Mouse (Mus musculus) T-helper 1 cell (primary cell): ENCODE results near the gene Scml2.
"Not testable (repeated sequence)": the region's sequence is repeated elsewhere in the genome, so short reads cannot be mapped to it uniquely, and the experiment has no call there.

Experiments
- in situ Hi-C: fragments of 300-600 bp; cut with MboI, MseI; formaldehyde crosslinking; loops from one replicate; pipeline ENCODE4 v1.15.1; 2025; ENCODE audit warnings: high pct_unique_total_duplicates

Gene Scml2

GRCm38 (mm10) chrX:161116893-161117292 lies at the start of gene Scml2:
TSS of gene Scml2 (plus strand) at chrX:161117193.
- in situ Hi-C loops = not testable (repeated sequence)

DNA sequence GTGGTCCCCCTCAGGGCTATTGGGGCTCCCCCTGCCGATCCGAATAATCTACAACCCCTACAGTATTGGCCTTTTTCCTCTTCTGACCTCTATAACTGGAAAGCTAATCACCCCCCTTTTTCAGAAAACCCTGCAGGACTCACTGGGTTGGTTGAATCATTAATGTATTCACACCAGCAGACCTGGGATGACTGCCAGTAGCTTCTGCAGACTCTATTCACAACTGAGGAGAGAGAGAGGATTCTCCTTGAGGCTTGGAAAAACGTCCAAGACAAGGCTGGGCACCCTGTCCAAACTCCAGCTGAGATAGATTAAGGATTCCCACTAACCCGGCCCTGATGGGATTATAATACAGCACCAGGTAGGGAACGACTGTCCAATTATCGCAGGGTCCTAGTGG lies 41.4 kb upstream of the Scml2 start:
- in situ Hi-C loops = not testable (repeated sequence)

- in situ Hi-C loops = no loop called here
Observed at GRCm38 (mm10) chrX:161162314-161163068, 45.5 kb downstream of the Scml2 start.

- in situ Hi-C loops = no loop called here
Observed at GRCm38 (mm10) chrX:161163069-161163416, 46.0 kb downstream of the Scml2 start.

DNA sequence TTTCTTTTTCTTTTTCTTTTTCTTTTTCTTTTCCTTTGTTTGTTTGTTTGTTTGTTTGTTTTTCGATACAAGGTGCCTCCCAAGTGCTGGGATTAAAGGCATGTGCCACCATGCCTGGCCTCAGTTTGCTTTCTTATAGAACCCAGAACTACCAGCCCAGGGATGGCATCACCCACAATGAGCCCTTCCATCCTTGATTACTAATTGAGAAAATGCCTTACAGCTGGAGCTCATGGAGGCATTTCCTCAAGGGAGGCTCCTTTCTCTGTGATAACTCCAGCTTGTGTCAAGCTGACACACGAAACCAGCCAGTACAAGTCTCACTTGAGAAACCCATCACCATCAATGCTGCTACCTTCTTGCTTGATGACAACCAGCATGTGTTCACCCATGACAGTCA lies 170.2 kb downstream of the Scml2 start, which contains the start of gene Gm15262:
Gene Gm15262 (plus strand): TSS at position 301 of the 400 bp plus-strand sequence.
- in situ Hi-C loops = not testable (repeated sequence)
